In genomic region chr12:102127601-102128000, GRCm38 (mm10) we compare ENCODE assay signal across 11 mouse cellular contexts. TPM values are rescaled to one million over a fixed set of nuclear protein-coding genes. Genes with fewer than 3 reads are reported as not detected.
A peak's percentile ranks its signal among the peaks of the same experiment; 100 is the strongest.
DNase-seq lines count a peak whose midpoint lies in the region; ATAC-seq and TF ChIP-seq lines count a peak whose summit lies in the region.
"Had no signal": no experiment of that assay in that cellular context is flagged by ENCODE, and none has a peak within 500 bp of the region (broad histone marks: within the 10 kb centered on the region; RNA-seq: fewer than 3 reads in every experiment).

No protein-coding gene starts in this region.

- peaks cover 5% of the 10 kb centered on the region; the same call in 1 of the 2 replicates for H3K4me1 ChIP-seq in lung, postnatal 0 days (ENCODE audit: insufficient read depth, low read depth, low read length)
- H3K4me1 ChIP-seq in forebrain, postnatal 0 days (ENCODE audit: insufficient read depth): peaks cover 10% of the 10 kb centered on the region; the same call in 1 of the 2 replicates
- H3K4me1 ChIP-seq in liver, embryonic 12.5 days: peaks cover 11% of the 10 kb centered on the region; the same call in 1 of the 2 replicates
- no peaks in the 10 kb centered on the region for H3K4me1 ChIP-seq in stomach, postnatal 0 days (replicated peaks; ENCODE audit: control insufficient read depth, insufficient read depth)

- peak overlapping the region; percentile 94 for H3K4me2 ChIP-seq in lung, postnatal 0 days (replicated peaks; ENCODE audit: low read depth, low read length)
- H3K4me2 ChIP-seq in forebrain, postnatal 0 days (ENCODE audit: low read depth): peak overlapping the region; percentile 100
- peak overlapping the region; percentile 66; the same call in 1 of the 2 replicates for H3K4me2 ChIP-seq in liver, embryonic 12.5 days
- H3K4me2 ChIP-seq in stomach, postnatal 0 days (replicated peaks; ENCODE audit: low read depth): peak overlapping the region; percentile 87

- H3K27ac ChIP-seq in lung, postnatal 0 days (ENCODE audit: low read length): peak overlapping the region; percentile 59
- H3K27ac ChIP-seq in forebrain, postnatal 0 days (ENCODE audit: low read depth, low read length): no peak overlapping the region
- H3K27ac ChIP-seq in liver, embryonic 12.5 days: no peak overlapping the region
- H3K27ac ChIP-seq in stomach, postnatal 0 days (replicated peaks): no peak overlapping the region

- no peak overlapping the region for H3K9ac ChIP-seq in lung, postnatal 0 days (replicated peaks; ENCODE audit: low read depth)
- H3K9ac ChIP-seq in forebrain, postnatal 0 days: no peak overlapping the region
- H3K9ac ChIP-seq in liver, embryonic 12.5 days: no peak overlapping the region
- no peak overlapping the region for H3K9ac ChIP-seq in stomach, postnatal 0 days (ENCODE audit: low read length)

- no peak for TF ChIP-seq CTCF in lung, postnatal 0 days (IDR thresholded peaks at IDR 0.05)
- TF ChIP-seq CTCF in forebrain, postnatal 0 days (IDR thresholded peaks at IDR 0.05; ENCODE audit: low read depth): no peak
- no peak for TF ChIP-seq CTCF in stomach, postnatal 0 days (IDR thresholded peaks at IDR 0.05; ENCODE audit: low read depth)

- peak overlapping the region; percentile 57 for H3K4me3 ChIP-seq in lung, postnatal 0 days (ENCODE audit: low read depth, low read length)
- peak overlapping the region; percentile 53; the same call in 1 of the 2 replicates for H3K4me3 ChIP-seq in forebrain, postnatal 0 days (ENCODE audit: low read depth, low read length)
- H3K4me3 ChIP-seq in liver, embryonic 12.5 days: no peak overlapping the region
- H3K4me3 ChIP-seq in stomach, postnatal 0 days (ENCODE audit: low read depth, low read length): no peak overlapping the region

- ATAC-seq in lung, postnatal 0 days: no peak; the same call in 1 of the 2 replicates
- ATAC-seq in forebrain, postnatal 0 days: no peak
- ATAC-seq in liver, embryonic 12.5 days: no peak
- ATAC-seq in stomach, postnatal 0 days (ENCODE audit: low FRiP score, low TSS enrichment): no peak
- ATAC-seq in cerebellum, adult (ENCODE audit: insufficient number of reproducible peaks, low FRiP score, low TSS enrichment): no peak
- ATAC-seq: Patski had no signal

- TF ChIP-seq EP300 in lung, postnatal 0 days (IDR thresholded peaks at IDR 0.05): no peak
- no peak for TF ChIP-seq EP300 in stomach, postnatal 0 days (optimal IDR thresholded peaks at IDR 0.05)

- H3K9me3 ChIP-seq in lung, postnatal 0 days (ENCODE audit: low read length): no peaks in the 10 kb centered on the region
- no peaks in the 10 kb centered on the region for H3K9me3 ChIP-seq in forebrain, postnatal 0 days (ENCODE audit: low read length)
- no peaks in the 10 kb centered on the region for H3K9me3 ChIP-seq in liver, embryonic 12.5 days (replicated peaks)
- H3K9me3 ChIP-seq in stomach, postnatal 0 days (ENCODE audit: control insufficient read depth, low read length): no peaks in the 10 kb centered on the region

- 0 out of 2 replicates have a peak, but pooled peaks cover 8% of the 10 kb centered on the region for H3K27me3 ChIP-seq in lung, postnatal 0 days (replicated peaks; ENCODE audit: insufficient read depth, low read length)
- H3K27me3 ChIP-seq in forebrain, postnatal 0 days (ENCODE audit: insufficient read depth, low read length): peaks cover 8% of the 10 kb centered on the region
- peaks cover 65% of the 10 kb centered on the region for H3K27me3 ChIP-seq in liver, embryonic 12.5 days (replicated peaks)
- peaks cover 13% of the 10 kb centered on the region; the same call in 1 of the 2 replicates for H3K27me3 ChIP-seq in stomach, postnatal 0 days (ENCODE audit: control insufficient read depth, insufficient read depth, low read length)

- peak; percentile 64 for DNase-seq in lung, postnatal 0 days (ENCODE audit: low spot score)
- DNase-seq in lung, postnatal 36 days: no peak
- DNase-seq in forebrain, postnatal 0 days: peak; percentile 43
- no peak for DNase-seq in stomach, postnatal 0 days (ENCODE audit: low spot score)
- DNase-seq in cerebellum, adult 11 months: no peak
- DNase-seq: cerebellum, adult 8-10 months; gastrocnemius, postnatal 36 days had no signal

- 9% methylated on average over 7 of the region's 7 CpGs for WGBS in lung, postnatal 0 days
- WGBS in forebrain, postnatal 0 days: 7% methylated on average over 7 of the region's 7 CpGs
- WGBS in liver, embryonic 12.5 days (ENCODE audit: insufficient replicate concordance): 8% methylated on average over 7 of the region's 7 CpGs
- WGBS in stomach, postnatal 0 days: 15% methylated on average over 7 of the region's 7 CpGs

- H3K36me3 ChIP-seq in lung, postnatal 0 days (ENCODE audit: insufficient read depth, low read length): no peaks in the 10 kb centered on the region
- no peaks in the 10 kb centered on the region for H3K36me3 ChIP-seq in forebrain, postnatal 0 days (ENCODE audit: insufficient read depth)
- no peaks in the 10 kb centered on the region for H3K36me3 ChIP-seq in liver, embryonic 12.5 days
- no peaks in the 10 kb centered on the region for H3K36me3 ChIP-seq in stomach, postnatal 0 days (ENCODE audit: control insufficient read depth, insufficient read depth, low read length)

RNA-seq across cellular contexts. Expression of gene Slc24a4, which starts 0.9 kb away (rescaled TPM):
- polyA plus RNA-seq in lung, postnatal 0 days (2015; fragmentation: Nextera tagmentation; extraction: Ambion mirVana): 10.2 and 10.7 TPM in 2 replicates
- 3.0 and 5.6 TPM in 2 replicates for total RNA-seq in forebrain, postnatal 0 days (2014; rRNA removed)
- 1.4 and 2.4 TPM in 2 replicates for polyA plus RNA-seq in forebrain, postnatal 0 days (2015; fragmentation: Nextera tagmentation; extraction: Ambion mirVana)
- 0.14 TPM in 1 of 2 replicates, not detected in the other for polyA plus RNA-seq in liver, embryonic 12.5 days (2016; fragmentation: Nextera tagmentation; extraction: Ambion mirVana)
- 0.28 and 0.30 TPM in 2 replicates for polyA plus RNA-seq in stomach, postnatal 0 days (2015; fragmentation: Nextera tagmentation; extraction: Ambion mirVana)
- total RNA-seq: gastrocnemius, postnatal 36 days; liver, adult 2 months had no signal
- polyA plus RNA-seq: liver, adult 2 months; Patski had no signal

Comparison
In these comparisons a context has a peak if more than half of its experiments do, and no peak if none do; other contexts are left out.
1. DNase-seq: peak in lung, postnatal 0 days (single experiment) and forebrain, postnatal 0 days (single experiment); none in lung, postnatal 36 days (single experiment), stomach, postnatal 0 days (single experiment) and cerebellum, adult 11 months (single experiment).
2. H3K4me3 ChIP-seq: peak in lung, postnatal 0 days (single experiment) and forebrain, postnatal 0 days (single experiment); none in liver, embryonic 12.5 days (single experiment) and stomach, postnatal 0 days (single experiment).
3. Peak in every context shown above with its lines, with median percentiles within 50 percentile points of each other: H3K4me2 ChIP-seq.